Mouse (Mus musculus) CD4-positive helper T cell, adult 2 months (primary cell): ENCODE data around the gene Asgr1.
A peak's percentile ranks its signal among the peaks of the same experiment; 100 is the strongest.
"Not testable (repeated sequence)": the region's sequence is repeated elsewhere in the genome, so short reads cannot be mapped to it uniquely, and the experiment has no call there.

Experiments
- DNase-seq: peaks from one replicate; pipeline ENCODE4 v3.0.0-alpha.2; 2012; ENCODE audit warnings: low read depth, missing footprints, low spot score

Gene Asgr1

GRCm38 (mm10) chr11:70066701-70067100, 12.8 kb downstream of the Asgr1 start:
- DNase-seq: no peak

GRCm38 (mm10) chr11:70068245-70068644, 14.4 kb downstream of the Asgr1 start:
- no peak for DNase-seq

DNA sequence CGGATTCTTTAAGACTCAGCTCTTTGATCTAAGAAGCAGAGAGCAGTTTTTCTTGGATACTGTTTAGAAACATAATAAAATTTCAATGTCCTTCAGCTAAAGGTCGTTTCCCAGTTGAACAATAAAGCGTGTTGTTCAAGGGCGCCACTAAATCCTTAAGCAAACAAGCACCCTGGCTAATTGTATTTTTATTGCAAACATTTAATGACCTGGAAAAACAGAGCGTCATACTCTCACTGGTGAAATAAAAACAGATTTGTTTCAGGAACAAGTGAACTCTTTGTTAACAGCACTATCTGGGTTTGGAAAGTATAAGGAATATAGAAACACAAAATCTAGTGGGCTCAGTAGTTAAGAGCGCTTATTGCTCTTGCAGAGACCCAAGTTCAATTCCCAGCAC, 16.2 kb downstream of the Asgr1 start:
- no peak for DNase-seq

GRCm38 (mm10) chr11:70070603-70071002, 16.7 kb downstream of the Asgr1 start:
- DNase-seq: not testable (repeated sequence)

- peak; percentile 60 for DNase-seq
Measured at GRCm38 (mm10) chr11:70074379-70075071, 20.6 kb downstream of the Asgr1 start.

DNA sequence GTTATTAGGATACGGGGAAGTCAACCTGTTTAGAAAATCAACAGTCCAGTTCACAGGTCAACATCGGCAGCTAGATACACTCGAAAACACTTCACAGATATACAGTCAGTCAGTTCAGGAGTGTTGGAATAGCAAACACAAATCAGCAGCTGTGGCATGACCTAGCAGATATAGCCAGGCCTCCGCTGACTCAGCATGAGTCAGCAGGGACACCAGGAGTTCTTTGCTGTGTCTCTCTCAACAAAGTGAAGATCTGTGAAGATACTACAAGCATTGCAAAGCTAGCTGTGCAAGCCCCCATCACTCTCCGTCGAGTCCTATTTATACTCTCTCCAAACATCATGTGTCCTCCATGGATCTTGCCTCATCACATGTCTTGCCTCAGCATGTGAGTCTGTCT, 21.7 kb downstream of the Asgr1 start:
- DNase-seq: no peak

DNA sequence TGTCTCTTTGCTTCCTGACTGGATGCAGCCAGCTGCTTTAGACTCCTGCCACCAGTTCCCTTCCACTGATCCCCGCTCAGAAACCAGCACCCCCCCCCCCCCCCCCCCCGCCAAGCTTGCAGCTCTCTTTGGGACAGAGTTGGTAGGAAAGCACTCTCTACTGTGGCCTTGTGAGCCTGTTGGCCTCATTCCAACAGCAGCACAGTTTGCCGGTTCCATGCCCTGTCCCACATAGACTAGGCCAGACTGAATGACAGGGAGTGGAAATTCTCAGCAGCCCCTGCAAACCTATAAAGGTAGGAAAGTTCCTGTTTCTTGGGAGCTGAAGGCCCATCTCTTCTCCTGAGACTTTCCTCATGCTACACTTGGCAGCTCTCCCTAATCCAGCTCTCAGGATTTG, 23.6 kb downstream of the Asgr1 start:
- DNase-seq: no peak

GRCm38 (mm10) chr11:70079175-70079574, 25.3 kb downstream of the Asgr1 start:
- DNase-seq: no peak

GRCm38 (mm10) chr11:70079928-70080327, 26.0 kb downstream of the Asgr1 start:
- DNase-seq: peak; percentile 68

GRCm38 (mm10) chr11:70080803-70081590, 27.1 kb downstream of the Asgr1 start:
- peak; percentile 21 for DNase-seq

DNA sequence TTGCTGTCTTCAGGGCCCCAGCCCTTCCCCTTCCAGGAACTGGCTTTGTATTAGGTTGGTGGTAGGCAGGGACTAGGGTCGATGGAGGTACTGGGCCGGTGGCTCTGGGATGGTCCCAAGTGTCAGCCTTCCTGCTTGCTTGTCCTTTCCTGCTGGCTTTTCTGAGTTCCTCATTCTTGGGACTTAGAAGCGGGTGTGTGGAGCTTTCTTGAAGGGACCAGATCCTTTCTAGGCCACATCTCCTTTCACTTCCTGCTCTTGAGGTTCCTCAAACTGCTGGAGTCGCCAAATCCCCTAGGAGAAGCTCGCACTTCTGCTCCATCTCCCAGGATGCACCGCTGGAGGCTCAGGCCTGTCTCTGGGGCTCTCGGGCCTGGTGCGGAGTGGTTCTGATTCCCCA, 30.7 kb downstream of the Asgr1 start:
- DNase-seq: no peak

DNA sequence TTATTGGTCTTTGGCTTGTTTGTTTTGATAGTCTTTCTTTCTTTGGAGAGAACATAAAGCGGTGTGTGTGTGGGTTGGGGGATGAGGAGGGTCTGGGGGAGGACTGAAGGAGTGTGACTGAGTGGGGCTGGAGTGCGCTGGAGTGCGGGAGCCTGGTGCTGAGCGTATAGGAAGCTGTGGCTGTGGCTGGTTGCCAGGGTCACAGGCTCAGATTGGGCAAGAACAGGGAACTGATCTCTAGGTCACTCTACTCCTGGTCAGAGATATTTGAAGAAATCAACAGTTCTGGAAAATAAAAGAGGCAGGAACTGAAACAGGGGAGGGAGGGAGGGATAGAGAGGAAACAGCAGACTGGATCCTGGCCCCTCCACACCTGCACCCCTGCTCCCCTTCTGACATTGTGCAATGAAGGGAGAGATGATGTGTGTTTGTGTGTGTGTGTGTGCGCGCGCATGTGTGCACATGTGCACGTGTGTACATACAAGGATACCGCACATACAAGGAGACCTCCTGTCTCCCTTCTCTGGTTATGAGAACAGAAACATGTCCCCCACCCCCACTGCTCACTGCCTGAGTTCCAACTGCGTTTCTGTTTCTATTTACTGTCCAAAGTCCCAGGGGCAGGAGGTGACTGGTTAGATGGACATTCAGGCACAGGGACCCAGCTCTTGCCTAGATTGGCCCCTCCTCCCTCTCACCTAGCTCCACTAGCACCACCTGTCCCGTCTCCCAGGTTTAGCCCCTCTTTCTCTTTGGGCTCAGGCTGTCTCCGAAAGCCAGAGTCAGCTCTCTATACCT, 38.3 kb downstream of the Asgr1 start, which contains the start of gene Asgr2:
Gene Asgr2 (plus strand): TSS at position 659 of the 798 bp plus-strand sequence.
- DNase-seq: no peak

DNA sequence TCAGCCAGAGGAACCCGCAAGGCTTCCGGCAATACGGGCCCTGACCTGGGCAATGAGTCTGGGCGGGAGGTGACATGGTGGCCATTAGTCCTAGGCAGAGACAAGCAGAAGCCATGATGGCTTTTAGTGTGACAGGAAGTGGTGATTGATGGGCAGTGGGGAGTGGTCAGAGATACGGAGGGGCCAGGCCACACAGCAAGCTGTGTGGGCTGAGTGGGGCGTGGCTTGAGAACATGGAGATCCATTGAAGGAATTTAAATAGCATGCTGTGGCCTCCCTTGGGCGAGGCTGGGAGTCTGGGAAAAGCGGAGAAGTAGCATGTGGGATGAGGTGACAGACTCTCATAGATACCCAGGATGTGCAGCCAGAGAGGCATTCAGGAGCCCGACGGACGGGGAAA, 43.5 kb downstream of the Asgr1 start:
- DNase-seq: no peak

- DNase-seq: no peak
Measured at GRCm38 (mm10) chr11:70099102-70099501, 45.2 kb downstream of the Asgr1 start.

DNA sequence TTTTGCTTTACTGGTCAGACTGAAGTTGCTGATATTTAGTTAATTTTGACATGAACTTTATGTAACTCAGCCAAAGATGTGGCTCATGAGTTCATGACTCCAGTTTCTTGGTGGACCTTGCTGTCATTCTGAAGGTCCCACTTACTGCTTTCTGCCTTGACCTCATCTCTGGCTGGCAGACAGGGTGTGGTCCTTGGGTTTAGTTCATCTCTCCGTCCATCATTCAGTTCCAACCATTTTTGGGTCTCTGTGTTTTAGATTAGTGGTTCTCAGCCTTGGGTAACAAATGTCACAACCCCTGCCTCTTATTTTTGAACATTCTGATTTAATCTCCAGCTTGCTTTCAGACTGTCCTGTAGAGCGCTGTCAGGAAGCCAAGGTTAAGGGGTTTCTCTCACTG, 45.9 kb downstream of the Asgr1 start:
- no peak for DNase-seq

GRCm38 (mm10) chr11:70103701-70104315, 49.9 kb downstream of the Asgr1 start:
- no peak for DNase-seq

DNA sequence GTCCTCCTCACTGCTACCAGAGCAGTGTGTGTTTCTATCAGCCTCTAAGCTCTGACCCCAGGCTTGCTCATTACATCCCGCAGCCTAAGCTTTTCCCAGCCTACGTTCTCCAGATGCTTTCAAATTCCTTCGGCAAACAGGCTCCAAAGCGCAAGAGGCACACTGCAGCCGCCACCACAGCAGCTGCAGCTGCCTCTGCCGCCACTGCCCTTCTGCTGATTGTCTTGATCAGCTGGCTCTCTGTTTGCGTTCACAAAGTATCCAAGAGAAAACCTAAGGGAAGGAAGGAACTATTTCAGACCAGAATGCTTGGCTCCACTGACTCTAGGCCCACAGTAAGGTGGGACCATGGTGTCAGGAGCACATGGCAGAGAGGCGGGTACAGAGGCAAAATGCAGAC, 53.2 kb downstream of the Asgr1 start:
- DNase-seq: no peak
